Mouse (Mus musculus): ENCODE measurements around the gene Gxylt1.
"Not testable (repeated sequence)": the region's sequence is repeated elsewhere in the genome, so short reads cannot be mapped to it uniquely, and the experiment has no call there.

Gxylt1 gene

DNA sequence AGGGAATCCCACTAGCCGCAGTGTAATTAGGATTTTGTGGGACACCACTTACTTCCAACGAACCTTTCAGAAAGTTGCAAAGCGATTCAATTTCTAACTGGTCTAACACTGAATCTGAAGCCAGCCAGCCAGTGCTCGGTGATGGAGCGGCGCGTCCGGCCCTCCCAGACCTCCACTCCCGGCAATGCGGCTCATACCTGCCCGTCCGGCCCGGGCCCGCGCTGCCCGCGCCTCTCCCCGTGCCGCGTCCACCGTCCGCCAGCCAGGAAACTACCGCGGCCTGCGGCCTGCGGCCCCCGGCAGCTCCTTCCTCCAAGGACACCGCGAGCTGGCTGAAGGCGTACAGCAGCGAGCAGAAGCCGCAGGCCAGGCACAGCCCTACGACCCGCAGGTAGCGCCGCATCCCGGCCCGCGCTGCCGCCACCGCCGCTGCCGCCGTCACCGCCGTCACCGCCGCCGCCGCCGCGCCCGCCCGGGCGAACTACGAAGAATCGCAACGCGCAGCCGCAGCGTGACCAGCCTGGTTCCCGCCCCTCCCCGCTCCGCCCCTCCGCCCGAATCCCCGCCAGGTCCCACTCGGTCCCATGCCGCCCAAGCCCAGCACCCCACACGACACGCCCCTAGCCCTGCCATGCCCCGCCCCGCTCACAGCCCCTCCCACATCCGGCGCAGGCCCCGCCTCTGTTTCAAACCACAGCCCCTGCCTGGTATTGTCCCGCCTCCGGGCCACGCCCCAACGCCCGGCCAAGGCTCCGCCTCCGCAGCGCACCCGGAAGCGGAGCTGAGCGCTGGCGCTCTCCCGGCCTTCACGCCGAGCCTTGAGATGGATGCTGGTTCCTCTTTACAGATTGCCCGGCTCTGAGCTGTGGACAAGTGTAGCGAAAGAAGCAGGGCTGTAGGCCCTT is at the start of gene Gxylt1:
Gene Gxylt1 (minus strand): TSS at position 501 of the 905 bp plus-strand sequence.
- peak; percentile 97 for DNase-seq (ENCODE audit: low spot score)

DNA sequence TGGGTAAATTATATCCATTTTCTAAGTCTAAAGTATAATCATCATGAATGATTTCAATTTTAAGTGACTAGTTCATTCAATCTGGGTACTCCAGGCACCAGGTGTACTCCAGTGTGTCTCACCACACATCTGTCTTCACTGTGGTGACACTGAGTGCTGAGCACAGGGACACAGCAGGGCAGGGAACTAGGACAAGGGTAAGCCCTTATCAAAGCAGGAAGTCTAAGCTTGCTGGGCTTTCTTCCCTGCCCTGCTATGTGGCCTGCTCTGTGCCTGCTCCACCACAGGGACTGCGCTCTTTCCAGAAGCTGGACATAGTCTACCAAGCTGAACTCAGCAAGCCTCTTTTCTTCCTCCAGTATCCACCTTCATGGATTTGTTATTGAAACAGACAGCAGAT is 43.8 kb upstream of the Gxylt1 start:
- DNase-seq (ENCODE audit: low spot score): no peak

DNA sequence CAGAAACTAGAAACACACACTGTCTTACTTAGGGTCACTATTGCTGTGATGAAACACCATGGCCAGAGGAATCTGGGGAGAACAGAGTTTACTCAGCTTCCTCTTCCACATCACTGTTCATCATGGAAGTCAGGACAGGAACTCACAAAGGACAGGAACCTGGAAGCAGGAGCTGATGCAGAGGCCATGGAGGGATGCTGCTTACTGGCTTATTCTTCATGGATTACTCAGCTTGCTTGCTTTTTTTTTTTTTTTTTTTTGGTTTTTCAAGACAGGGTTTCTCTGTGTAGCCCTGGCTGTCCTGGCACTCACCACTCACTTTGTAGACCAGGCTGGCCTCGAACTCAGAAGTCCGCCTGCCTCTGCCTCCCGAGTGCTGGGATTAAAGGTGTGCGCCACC is 35.3 kb upstream of the Gxylt1 start:
- DNase-seq (ENCODE audit: low spot score): not testable (repeated sequence)

DNA sequence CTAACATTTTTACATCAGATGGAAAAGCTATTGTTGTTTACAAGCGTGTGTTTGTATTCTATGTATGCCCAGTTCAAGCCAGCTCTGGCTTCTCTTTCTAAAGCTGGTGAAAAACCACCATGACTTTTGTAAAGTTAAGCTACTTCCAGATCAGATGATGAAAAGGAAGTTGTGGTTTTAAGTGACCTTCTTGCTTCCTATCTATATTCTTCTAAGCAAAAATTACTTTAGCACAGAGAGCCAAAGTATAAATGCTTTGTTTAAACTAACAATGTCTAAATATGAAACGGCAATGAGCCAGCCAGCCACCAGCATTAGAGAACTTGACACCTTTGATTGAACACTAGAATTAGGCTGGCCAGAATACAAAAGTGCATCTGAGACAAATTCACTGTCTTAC is 23.2 kb upstream of the Gxylt1 start:
- DNase-seq (ENCODE audit: low spot score): no peak

DNA sequence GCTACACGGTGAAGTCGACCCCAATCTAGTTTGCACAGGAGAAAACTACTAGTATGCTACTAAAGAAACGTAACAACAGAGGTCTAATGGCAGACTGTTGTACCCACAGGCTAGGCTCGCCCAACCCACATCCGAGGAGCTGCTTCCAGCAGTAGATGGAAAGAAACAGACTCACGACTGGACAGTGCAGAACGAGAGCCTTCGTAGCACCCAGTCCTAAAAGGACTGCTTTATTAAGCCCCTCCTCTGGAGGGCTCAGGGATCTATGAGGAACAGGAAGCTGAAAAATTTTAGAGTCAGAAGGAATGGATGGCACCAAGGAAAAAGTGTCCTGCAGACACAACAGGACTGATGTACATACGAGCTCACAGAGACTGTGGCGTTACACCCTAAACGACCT is 19.5 kb upstream of the Gxylt1 start:
- no peak for DNase-seq (ENCODE audit: low spot score)

DNA sequence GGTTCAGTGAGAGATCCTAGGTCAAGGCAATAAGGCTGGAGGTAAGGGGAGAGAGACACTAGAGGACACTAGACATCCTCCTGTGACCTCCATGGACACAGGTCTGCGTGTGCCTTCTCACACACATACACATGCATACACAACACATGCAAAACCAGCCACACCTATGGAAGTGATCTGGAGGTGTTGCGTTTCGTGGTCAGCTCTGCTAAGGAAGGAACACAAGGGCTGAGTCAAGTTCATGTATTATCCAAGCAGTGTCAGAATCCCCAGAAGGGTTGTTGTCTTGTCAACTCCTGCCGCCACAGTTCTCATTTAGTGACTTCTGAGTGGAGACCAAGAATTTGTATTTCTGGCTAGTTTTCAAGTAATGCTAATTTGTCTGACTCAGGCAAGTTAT is 13.3 kb upstream of the Gxylt1 start:
- DNase-seq (ENCODE audit: low spot score): no peak

DNA sequence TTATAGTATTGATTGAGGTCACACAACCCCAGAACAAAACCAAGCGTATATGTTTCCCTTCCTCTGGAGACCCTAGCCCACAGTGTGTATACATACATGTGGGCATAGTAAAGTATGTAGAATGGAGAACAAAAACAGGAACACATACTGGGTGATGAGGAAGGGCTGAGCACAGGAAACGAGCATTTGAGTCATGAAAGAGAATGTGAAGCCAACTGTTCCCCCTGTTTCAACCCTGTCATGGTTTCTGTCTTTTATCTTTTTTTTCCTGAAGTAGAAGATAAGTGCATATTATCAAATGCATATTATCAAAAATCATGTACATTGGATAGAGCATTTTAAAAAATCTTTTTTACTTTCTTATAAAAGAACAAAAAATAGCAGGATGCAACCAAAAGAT is 12.6 kb upstream of the Gxylt1 start:
- DNase-seq (ENCODE audit: low spot score): no peak

DNA sequence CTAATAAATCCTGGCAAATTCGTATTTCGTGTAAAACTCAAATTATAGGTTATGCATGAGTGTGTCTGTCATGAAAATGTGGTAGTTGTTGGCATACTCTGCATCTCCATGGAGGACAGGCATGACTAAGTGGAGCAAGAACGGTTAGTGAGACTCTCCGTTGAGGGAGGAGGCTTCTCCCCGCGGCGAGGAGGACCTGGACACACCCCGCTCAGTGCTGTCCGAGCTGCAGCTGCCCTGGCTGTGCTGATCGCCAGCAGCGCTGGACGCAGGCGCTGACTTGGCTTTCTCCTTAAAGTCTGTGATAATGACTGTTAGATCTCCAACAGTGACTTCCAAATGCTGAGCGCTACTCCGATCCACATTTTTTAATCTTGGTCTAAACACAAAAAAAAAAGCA is 10.3 kb upstream of the Gxylt1 start:
- DNase-seq (ENCODE audit: low spot score): no peak

DNA sequence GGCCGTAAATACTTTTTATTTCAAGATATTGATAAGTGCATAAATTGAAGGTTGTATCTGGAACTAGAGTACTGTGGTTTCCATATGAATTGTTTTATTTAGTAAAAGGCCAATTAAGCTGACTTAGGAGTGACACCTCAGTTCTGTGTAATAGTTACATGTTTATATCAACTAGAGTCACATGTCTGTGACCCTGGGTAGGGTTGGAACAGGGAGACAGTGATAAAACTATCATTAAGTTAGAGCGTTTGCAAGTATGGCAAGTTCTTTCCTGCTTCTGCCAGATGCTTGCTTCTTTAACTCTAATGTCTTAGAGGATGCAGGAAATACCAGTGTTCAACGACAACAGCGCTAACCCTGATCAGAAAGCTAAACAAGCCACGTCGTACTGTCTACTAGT is 9.3 kb upstream of the Gxylt1 start:
- DNase-seq (ENCODE audit: low spot score): peak; percentile 64

DNA sequence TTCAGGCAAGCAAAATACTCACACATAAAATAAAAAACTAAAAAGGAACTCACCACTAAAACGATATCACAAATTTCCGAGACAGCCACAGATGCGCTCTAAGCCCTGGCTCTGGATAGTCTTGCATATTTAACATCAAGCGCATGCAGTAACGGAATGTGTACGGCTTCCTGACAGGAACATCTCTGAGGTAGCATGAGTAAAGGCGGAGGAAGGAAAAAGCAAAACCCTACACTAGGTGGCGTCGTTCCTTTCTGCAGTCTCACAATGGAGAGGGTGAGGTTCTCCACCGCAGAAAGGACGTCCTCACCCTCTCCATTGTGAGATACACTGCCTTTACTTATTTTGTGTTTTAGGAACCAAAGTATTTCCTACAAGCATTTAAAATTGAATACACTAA is 8.4 kb upstream of the Gxylt1 start:
- peak; percentile 53 for DNase-seq (ENCODE audit: low spot score)

DNA sequence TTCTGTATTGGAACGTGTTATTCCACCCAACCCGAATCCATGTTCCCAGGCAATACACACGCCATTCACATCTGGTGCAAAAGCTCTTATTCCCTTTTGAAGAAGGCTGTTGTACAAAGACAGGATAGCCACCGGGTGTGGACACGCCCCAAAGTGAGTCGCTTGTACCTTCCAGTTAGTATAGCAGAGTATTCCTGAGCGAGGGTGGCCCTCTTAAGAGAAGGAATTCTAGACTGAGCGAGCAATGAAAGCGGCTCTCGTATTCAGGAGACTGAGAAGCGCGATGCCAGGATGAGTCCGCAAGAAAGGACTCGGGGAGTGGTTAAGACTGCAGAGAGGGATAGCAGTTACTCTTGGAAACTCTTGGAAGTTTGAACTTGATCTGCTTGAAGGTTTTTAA is 1.3 kb upstream of the Gxylt1 start:
- peak; percentile 45 for DNase-seq (ENCODE audit: low spot score)

DNA sequence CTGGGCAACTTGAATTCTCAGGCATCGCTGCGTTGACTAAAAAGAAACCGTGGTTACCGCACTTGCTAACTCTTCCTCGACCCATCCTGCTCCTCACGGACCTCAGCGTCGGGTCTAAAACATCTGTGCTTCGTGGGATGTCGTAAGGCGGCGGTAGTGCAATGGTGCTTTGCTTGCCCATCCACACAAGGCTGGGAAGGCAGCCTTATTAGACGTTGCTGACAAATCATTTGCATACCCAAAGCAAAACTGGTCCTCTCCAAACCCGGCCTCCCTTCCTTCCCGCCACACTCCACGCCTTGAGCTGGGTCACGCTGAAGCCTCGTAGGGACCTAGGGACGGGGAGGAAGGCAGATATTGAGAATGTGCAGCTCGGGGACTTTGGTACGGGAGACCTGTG is 644 bp upstream of the Gxylt1 start:
- DNase-seq (ENCODE audit: low spot score): no peak

DNA sequence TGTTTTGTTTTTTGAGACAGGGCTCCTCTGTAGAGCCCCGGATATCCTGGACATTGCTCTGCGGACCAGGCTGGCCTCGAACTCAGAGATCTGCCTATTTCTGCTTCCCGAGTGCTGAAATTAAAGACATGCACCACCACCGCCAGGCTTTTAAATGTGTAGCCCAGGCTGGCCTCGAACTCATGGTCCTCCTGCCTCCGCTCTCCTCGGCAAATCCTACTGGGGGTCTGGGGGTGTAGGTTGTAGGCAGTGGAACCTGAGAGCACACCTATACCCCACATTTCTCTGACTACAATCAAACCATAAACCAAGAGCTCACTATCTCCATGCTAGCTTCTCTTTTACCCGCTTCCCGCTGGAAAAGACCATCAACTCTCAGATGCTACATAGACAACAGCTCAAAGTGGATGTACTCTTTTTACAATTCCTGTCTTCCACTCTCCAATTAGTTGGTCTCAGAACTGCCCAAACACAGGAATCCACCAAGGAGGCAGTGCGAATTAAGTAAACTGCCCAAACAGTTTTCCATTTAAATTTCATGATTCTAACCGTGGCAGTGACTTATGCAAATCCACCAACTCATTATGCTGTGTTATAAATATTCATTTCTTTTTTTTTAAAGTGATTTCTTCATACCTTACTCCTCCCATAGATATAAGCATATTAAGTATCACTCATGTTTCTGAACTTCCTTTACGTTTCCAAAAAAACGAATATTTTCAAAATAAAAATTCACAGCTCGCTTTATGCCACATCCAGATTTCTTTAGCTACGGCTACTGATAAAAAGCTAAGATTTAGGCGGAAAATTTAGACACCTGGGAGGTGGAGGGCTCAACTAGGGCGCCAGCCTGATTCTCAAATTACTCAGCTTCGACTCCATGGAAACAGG is 946 bp downstream of the Gxylt1 start:
- DNase-seq (ENCODE audit: low spot score): no peak

DNA sequence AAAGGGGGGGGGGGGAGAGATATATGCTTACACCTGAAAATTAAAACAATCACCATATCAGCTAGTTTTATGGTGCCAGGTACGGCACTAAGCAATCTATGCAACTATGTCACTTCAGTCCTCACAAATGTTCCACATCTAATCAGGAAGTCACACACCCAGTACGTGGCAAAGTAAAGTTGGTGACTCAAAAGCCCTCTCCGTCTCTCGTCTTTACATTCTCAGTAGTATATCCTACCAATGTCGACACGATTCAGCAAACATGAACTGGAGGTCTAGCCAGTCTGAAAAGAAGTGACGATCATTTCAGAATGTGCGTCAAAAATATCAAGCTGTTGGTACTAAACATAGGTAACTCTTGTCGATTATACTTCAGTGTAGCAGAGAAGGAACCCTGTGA is 2.0 kb downstream of the Gxylt1 start:
- DNase-seq (ENCODE audit: low spot score): no peak

DNA sequence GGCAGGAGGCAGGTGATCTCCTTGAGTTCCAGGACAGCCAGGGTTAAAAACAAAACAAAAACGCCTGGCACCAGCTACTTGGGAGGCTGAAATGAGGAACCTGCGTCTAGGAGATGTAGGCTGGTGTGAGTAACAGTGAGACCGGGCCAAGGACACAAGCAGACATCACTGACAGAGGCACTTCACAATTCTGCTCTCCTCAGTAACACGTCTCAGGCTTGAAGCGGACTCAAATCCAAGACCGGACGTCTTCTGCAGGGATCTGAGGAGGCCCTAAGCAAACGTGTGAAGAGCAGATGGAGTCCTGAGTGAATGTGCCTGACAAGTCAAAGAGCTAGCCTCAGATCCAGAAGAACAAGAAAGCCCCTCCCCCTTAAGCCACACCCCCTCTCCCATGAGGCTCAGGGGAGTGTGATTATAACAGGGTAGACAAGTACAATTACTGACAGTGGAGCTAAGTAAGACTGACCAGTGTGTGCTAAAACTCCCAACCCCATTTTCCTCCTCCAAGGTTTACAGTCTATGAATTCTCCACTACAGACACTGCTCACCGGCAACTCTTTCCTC is 4.6 kb downstream of the Gxylt1 start:
- no peak for DNase-seq (ENCODE audit: low spot score)

DNA sequence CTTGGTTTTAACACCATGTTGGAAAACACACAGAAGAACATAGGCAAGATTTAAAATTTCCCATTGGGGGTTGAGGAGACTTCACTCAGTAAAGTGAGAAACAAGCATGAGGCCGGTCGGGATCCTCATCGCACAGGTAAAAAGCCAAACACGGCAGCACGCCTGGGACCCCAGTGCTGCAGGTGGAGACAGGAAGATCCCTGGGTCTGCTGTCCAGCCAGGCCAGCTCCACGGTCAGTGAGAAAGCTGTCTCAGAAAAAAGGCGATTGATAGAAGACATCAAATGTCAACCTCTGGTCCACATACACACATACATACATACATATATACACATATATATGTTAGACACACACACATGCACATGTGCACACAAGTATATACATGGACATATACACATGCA is 5.4 kb downstream of the Gxylt1 start:
- DNase-seq (ENCODE audit: low spot score): no peak

DNA sequence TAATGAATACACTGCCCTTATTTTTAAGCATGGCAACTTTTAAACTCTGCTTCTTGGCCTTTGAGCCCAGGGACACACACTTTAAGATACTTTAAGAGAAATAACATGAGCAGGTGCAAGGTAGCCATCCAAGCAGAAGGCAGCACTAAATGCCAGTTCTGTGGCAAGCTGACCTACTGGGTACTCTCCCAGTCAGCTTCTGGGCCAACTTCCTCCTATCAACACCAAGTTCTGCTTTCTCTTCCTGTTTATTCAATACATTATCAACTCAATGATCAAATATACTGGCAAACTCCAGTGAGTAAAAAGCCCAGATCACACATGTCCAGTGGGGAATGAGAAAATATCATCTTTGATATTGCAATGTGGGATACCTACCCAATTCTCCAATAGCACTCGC is 7.0 kb downstream of the Gxylt1 start:
- no peak for DNase-seq (ENCODE audit: low spot score)

DNA sequence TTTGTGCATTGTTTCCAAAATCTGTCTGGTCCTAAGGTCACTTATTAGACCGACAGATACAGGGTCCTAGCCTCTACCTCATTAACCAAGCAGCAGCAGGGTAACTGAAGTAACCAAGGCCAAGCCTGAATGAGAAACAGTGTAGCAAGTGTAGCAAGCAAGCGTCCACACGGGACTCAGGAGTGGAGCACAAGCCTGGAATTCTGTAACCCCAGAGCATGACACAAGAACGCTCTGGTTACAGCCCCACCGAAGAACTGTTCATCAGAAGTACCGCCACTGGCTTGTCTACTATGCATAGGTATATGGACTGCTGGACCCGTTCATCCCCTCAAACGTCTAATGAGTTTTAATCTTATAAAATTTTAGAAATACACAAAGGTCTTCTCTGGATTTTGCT is 7.5 kb downstream of the Gxylt1 start:
- DNase-seq (ENCODE audit: low spot score): no peak

DNA sequence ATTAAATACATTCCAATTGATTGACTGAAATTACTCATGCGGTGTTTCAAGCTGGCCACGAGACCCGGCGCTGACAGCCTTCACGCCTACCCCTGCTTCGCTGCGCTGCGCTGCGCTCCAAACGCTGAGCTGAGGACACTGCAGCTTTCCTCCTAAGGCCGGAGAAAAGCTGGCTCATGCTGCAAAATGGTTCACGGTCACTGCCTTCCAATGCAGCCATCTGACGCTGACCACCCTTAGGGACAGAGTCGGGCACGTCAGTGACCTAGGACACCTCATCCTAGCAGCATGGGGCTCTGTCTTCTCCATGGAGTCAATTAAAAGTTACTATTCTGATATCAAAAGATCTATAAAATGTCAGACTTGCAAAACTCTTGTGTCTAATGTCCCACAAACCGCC is 8.6 kb downstream of the Gxylt1 start:
- no peak for DNase-seq (ENCODE audit: low spot score)

DNA sequence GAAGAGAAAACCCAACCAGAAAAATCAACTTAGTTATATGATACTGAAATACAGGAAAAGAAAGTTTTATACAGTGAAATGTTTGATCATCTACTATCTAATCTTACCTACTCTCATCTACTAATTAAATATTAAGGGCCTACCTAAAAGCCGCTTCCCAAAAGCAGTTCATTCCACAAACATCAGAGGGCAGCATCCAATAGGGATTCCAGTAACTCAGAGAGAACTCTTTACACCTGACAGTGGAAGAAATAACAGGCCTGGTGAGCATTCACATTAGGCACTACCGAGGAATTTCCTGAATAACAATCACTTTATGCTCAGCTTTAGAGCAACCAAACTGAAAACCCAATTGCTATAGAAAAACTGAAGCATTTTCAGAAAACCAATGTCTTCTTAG is 9.3 kb downstream of the Gxylt1 start:
- no peak for DNase-seq (ENCODE audit: low spot score)

DNA sequence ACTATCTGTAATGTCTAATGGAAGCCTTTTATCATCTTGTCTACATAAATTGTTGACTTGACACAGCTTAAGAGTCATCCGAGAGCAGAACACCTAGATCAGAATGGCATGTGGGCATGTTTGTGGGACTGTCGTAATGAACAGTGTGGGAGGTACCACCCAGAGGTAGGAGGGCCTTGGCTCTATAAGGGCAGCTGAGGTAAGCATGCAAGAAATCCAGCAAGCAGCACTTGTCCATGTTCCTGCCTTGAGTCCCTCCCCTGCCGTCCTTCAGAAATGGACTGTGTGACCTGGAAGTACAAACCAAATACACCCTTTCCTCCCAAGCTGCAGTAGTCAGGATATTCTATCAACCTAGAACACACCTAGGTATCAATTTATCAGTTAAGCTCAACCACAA is 9.7 kb downstream of the Gxylt1 start:
- no peak for DNase-seq (ENCODE audit: low spot score)

DNA sequence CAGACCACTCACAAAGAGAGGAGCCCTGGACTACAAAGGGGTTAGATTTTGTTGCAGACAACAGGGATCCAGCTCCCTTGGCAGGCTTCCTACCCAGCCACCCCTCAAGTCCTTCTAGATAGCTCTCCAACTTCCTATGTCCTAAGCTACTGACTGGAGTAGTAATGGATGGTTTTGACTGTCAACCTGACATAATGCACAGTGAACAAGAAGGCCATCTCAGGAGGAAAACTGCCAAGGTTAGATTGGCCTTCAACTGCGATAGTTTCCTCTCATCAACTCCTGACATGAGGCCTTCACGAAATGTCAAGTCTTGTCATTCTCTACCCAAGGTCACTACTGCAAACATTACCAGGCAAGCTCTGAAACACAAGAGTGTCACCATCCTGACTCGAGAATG is 10.8 kb downstream of the Gxylt1 start:
- DNase-seq (ENCODE audit: low spot score): no peak

DNA sequence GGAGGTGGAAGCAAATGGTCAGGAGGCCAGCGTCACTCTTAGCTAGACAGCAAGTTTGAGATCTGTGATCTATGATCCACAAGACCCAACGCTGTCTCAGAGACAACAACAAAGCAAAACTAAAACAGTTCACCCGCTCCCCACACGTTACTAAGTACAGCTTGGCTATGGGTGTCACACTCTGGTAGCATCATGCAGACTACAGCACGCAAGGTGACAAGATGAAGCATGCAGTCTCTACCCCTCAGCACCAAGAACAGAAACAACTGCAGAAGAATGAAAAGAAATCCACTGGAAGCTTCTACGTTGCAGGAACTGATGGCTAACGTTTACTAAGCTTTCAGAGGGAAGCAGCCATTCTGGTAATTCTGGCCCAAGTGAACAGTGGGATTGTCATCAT is 11.4 kb downstream of the Gxylt1 start:
- no peak for DNase-seq (ENCODE audit: low spot score)
